Mouse (Mus musculus) lung, adult 2 months (tissue): Measurements from ENCODE around the gene Tbc1d9b.

Experiments used
- CTCF ChIP-seq: fragments of 200-500 bp; IDR thresholded peaks from 2 replicates; pipeline ENCODE4 v1.5.1; 2011; ENCODE audit warnings: mild to moderate bottlenecking, low read length, control low read depth; ENCODE audit not compliant: insufficient read depth
- POLR2A ChIP-seq: fragments of 200-500 bp; IDR thresholded peaks from 2 replicates; pipeline ENCODE4 v1.6.1; 2011; ENCODE audit warnings: low read depth, mild to moderate bottlenecking, control low read depth, low read length, borderline replicate concordance; ENCODE audit errors: extremely low read depth

GRCm38 (mm10) chr11:50210505-50211151 is 79.4 kb downstream of the Tbc1d9b start, which contains the start of the genes Sqstm1 and Mgat4b:
- TF ChIP-seq CTCF, result no peak
- peak; percentile 99 for TF ChIP-seq POLR2A
